Mouse (Mus musculus): Measurements from ENCODE around the gene Syf2.
A peak's percentile ranks its signal among the peaks of the same experiment; 100 is the strongest.

The Syf2 gene

DNA sequence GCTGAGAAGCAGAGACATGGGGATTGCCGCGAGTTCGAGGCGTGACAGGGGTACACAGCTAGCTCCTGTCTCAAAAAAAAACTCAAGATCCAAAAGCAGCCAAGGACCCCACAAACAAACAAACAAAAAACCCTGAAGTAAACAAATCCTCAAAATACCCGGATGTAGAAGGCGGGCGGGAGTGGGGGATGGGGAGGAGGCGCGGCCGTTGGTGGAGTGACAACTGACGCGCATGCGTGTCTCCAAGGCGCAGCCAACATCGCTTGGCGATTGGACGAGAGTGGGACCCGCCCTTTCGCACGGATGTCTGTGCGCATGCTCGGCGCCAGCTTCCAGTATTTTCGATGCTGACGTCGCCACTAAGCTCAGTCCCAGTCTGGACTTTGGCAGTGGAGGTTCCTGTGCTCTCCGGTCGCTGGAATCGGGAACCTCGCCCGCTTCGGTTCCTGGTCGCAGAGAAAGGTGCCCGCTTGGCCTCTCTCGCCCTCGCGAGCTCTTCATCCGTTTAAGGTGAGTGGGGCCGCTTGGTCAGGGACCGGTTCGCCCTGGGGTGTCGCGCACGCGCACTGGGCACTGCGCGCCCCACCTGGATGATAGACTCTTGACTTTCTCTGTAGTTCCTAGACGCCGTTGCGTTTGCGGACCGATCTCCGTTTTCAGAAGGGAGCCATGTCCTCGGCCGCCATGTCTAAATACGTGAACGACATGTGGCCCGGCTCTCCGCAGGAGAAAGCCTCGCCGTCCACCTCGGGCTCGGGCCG lies 7.3 kb upstream of the Syf2 start, which contains the start of gene Rsrp1:
Gene Rsrp1 (plus strand): TSS at position 335 of the 761 bp plus-strand sequence.
- peak; percentile 93 for DNase-seq (ENCODE audit: low read depth)

DNA sequence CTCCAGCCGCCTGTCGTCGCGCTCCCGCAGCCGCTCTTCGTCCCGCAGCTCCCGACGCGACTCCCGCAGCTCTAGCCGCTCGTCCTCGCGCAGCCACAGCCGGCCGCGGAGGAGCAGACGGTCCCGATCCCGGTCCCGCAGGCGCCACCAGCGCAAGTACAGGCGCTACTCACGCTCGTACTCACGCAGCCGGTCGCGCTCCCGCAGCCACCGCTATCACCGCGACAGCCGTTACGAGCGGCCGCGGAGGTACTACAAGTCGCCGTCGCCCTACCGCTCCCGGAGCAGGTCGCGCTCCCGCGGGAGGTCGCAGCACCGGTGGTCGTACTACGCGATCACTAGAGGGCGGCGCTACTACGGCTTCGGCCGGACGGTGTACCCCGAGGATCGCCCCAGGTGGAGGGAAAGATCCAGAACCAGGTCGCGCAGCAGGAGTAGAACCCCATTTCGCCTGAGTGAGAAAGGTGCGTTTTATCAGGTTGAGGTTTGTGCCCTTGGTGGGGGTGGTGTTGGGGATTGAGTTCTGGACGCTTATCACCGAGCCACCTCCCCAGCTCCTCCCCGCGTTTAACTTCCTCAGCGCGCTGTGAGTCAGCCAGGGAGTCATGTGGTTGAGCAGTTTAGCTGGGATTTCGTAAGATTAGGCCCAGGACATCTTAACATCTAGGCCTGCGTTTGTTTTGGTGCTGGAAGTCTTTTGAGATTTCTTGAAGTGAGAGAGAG lies 6.5 kb upstream of the Syf2 start:
- peak; percentile 85 for DNase-seq (ENCODE audit: low read depth)

DNA sequence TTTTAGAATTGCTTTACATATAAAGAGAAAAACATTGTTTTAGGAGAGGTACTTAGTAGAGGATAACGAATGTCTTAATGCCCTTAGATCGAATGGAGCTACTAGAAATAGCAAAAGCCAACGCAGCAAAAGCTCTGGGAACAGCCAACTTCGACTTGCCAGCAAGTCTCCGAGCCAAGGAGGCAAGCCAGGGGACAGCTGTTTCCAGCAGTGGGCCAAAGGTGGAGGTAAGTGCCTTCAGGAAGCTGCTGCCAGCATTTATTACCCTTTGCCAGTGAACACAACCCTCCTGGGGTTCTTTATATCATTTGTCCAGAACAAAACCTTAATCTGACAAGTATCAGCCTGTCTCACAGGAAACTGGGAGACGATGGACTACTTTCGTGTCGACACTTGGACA lies 5.5 kb upstream of the Syf2 start:
- no peak for DNase-seq (ENCODE audit: low read depth)

DNA sequence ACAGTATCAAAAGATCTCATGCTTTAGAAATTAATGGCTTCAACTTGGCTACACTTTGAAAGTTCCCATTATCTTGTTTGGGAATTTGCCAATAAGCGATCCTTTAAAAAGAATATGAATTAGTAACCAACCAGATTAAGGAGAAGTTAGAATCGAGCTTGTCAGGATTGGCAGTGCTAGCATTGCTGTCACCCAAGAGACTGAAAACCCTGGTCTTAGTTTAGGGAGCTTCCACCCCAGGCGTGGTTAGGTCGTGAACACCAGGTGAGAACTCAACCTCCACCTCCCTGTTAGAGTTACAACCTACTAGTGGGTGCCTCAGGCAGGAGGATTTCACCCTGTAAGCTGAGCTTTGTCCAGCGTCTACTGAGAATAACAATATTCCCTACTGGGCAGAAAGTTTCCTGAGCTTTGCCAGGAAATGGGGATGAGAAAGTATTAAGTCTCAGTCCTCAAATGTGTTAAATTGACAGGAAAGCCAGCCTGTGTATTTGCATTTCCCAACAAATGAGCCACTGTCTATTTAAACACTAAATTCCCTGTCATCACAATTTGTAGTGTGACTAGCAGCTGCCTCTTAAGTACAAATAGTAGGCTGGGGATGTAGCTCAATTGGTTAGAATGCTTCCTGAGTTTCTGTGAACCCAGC lies 2.8 kb upstream of the Syf2 start:
- DNase-seq (ENCODE audit: low read depth) = no peak

DNA sequence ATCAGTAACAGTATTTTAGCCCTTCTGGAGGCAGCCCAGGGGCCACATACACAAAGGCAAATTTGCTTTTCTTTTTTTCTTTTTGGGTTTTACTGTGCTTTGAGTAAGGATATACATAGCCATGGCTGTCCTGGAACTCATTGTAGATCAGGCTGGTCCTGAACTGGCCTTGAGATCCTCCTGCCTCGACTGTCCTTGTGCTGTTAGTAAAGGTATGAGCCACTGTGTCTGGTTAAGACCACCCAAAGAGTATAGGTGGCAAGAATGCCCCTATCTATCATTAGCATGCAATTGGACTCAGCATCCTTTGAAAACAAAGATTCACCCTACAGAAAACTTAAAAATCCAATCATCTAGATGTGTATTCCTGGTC lies 2.2 kb upstream of the Syf2 start:
- DNase-seq (ENCODE audit: low read depth) = no peak

DNA sequence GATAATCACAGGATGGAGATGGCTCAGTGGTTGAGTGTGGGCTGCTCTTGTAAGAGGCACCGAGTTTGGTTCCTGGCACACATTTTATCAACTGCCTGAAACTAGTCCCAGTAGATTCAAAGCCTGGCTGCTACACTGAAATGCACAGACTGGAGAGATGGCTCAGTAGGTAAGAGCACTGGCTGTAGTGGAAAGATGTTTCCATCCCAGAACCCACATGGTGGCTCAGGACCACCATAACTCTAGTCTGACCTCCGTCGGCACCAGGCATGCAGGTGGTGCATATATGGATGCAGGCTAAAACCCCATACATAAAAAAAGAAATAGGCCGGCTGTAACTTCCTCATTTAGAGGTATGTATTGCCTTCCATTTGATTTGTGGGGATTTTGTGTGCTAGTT lies 1.2 kb upstream of the Syf2 start:
- DNase-seq (ENCODE audit: low read depth) = no peak

DNA sequence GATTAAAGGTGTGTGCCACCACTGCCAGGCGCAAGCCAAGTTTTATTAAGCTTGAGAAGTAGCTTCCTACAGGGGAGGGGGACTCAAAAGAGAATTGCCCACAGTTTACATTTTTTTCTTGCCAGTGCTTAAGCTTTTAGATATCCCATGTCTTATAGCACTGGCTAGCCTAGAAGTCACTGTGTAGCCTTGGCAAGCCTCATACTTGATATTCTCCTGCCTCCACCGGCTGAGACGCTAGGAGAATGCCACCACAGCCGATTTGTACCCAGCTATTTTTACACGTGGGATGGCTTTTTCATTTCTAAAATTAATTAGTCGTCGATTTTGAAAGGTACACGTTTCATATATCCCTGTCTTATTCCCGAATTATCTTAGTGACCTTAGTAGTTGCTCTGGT lies 508 bp upstream of the Syf2 start:
- no peak for DNase-seq (ENCODE audit: low read depth)

DNA sequence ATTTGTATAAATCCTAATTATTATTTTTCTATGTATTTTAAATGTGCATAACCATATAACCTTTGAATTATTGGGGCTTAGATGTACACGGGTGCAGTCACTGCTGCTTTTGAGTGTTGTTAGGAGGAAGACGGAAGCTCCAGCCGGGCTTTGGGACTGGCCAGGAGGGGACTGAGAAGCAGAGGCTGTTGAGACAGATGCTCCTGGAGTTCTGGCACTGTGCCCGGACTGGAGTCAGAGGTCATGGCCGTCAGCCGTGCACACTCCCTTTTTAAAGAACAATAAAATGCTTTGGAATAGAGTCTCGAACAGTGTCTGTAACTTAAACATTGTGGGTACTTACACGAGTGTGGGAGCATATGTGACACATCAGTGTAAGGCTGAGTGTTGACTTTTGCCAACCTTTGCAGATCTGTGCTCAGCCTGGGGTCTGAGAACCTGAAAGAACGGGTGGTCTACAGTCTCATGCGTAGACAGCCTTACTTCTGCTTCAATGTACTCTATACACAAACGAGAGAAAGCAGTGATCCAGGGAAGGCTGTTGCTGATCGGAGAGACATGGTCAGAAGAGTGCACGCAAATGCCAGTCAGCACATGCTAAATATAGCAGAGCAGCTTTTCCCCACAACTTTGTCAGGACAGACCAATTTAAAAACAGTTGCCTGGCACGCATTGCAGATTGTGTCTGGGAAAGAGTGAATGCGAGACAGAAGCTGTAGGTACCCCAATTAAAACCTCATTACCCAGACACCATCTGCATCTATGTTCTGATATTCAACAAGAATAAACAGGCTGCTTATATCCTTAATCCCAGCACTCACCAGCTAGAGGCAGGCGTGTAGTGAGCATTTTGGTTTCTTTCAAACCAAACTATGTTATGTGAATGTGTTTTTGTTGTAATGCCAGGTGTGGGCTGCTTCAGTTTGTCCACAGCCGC lies 6.8 kb downstream of the Syf2 start:
- no peak for DNase-seq (ENCODE audit: low read depth)

DNA sequence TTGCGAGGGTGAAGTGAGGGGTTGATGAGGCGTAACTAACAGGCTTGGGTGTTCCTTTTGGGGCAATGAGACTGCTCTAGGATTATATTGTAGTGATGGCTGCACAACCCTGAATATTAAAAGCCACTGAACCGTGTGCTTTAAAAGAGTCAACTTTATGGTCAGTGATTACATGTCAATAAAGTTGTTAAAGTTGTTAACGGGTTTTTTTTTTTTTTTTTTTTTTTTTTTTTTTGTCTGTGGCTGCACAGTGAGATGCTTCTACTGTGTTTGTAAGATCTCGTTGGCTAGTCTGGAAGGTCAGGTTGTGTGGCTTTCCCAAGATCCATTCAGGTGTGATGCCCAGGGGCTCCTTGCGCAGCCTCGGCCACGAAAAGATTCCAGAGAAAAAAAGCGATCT lies 9.2 kb downstream of the Syf2 start:
- DNase-seq (ENCODE audit: low read depth) = no peak

DNA sequence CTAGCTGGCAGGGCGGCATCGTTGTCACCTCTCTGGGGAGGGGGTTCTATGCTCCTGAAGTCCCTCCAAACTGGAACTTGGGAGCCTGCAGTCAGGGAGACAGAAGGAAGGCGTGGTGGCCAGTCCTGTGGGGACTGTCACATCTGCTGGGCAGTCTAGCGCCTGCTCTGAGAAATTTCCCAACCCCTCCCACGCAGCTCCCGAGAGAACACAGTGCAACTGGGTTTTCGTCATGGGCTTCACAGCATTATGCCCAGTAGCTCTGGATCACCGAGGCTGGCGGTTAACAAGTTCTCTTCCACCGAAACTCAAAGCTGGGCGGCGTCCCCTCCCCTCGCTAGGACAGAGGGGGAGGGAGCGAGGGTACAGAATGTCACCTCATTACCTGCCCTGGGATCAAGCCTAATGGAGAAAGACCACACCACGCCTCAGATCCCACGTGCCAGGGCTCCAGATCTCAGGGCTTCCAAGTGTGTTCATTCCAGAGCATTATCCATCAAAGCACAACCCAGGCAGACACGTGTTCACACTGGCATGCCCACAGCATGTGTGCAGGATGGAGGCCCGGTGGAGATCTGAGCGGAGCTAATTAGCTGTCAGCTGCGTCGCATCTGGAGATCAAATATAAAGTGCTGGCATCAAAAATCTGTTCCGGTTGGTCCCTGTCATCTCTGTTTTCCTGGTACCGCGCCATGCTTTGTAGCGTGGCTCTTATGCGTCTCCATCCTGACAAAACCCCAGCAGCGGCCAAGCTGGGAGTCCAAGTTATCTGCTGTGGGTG lies 13.2 kb downstream of the Syf2 start:
- DNase-seq (ENCODE audit: low read depth) = no peak

DNA sequence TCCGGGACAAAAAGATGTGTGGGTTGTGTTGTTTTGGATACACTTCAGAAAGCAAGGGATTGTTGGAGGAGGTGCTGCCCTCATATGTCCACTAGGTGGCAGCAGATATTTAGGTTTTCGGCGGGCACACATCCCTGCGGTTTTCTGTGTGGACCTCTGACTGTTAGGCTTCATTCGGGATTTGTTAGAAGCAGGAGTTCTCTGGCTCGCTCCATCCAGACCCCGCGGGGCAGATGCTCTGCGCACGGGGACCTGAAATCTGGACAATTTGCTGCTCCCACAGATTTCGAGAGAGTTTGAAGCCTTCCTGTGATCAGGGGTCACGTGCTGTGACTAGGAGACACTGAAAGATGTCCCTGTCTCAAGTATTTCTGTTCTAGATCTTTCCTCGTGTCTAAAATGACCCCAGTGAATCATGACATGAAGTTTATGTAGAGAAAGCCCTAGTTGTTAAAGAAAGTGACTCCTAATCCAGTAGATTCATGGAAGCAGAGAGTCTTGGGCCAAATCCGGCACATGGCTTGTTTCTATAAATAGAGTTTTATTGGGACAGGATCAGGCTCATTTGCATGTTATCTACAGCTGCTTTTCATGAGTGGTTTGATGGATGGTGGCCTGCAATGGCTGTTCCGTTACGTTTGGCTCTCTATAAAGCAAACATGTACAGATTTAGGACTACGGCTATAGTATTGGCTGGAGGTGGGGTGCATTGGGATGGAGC lies 15.5 kb downstream of the Syf2 start:
- no peak for DNase-seq (ENCODE audit: low read depth)

DNA sequence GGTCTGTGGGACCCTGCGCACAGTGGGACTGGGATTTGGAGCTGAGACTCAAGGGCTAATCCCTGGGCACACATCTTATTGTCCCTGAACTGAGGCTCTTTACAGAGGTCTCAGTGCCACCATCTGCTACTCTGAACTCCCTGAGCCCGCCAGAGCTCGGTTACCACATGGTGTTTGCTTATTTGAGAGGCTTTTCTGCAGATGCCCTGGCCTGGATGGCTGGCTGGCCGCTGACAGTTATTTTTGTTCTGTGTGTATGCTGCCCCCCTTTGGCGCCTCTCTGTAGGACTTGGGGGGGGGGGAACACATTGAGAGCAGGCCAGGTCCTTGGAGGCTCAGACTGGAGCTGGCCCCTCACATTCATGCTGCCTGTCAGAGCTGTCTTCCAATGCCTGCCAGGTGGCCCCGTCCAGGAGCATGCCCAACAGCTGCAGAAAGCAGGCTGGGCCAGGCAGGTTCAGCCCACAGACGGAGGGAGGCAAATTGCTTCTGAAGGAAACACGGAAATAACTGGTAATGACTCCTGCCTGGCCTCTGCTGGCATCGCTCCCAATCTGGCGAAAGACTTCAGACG lies 19.9 kb downstream of the Syf2 start:
- no peak for DNase-seq (ENCODE audit: low read depth)

DNA sequence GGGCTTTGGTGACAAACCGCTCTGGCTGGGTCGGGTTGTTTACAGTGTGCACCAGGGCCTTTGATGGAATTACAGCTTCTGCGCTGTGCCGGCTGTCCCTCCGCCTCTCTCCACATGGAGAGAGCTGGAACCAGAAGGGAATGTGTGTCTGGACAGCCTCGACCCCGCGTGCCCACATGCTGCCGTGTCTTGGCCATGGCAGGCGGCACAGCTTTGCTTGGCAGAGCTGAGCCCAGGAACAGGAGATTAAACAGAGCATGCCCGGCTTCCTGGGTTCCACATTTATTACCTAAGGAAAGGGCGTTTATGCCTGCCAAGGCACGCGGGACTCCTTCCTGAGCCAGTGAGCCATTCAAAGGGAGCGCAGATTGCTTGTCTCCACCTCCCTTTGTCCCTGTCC lies 23.8 kb downstream of the Syf2 start:
- no peak for DNase-seq (ENCODE audit: low read depth)

DNA sequence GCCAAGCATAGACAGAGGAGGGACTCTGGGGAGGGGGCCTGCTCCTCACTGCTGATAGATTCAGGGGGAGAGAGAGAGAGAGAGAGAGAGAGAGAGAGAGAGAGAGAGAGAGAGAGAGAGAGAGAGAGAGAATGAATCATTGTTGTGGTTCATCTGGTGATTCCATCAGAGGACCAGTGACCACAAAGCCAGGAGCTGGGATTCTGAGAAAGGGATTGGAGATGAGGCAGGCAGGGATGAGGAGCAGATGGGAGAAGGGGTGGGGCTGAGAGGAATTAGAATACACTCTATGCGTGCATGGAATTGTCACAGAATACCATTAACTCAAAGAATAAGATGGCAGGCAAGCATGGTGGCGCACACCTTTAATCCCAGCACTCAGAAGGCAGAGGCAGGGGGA lies 24.5 kb downstream of the Syf2 start:
- no peak for DNase-seq (ENCODE audit: low read depth)

DNA sequence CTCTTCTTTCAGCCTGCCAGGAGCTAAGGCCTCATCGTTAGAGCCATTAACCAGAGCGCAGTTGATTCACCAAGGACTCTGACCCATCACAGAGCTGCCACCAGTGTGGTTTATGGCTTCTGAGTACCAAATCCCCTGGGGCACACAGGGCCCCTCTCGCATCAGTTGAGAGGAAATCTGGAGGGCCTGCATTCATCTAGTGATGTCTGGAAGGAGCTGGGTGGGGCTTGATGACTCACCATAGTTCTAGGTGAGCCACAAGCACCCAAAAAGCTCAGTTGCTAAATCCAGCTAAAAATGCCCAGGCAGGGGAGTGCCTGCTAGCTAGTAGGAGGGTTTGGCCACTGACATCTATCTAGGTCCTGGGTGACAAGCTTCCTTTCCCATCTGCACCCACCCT lies 25.1 kb downstream of the Syf2 start:
- DNase-seq (ENCODE audit: low read depth) = no peak

DNA sequence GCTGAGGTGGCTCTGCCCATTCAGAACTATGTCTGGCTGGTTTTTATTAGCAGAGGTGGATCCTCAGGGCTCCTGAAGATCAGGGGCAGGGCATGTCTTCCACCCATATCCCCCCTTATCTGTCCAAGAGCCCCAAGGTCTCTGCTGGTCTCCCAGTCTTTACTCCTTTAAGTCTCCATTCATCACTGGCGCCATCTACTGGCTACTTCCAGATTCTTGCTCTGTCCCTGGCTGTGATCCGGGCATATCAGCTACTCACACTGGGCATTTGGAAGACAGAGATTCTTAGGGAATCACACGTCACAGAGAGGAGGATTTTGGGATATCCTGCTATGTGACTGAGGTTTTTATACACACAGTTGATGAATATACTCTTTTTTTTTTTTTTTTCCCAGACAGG lies 25.6 kb downstream of the Syf2 start:
- DNase-seq (ENCODE audit: low read depth) = peak; percentile 79

DNA sequence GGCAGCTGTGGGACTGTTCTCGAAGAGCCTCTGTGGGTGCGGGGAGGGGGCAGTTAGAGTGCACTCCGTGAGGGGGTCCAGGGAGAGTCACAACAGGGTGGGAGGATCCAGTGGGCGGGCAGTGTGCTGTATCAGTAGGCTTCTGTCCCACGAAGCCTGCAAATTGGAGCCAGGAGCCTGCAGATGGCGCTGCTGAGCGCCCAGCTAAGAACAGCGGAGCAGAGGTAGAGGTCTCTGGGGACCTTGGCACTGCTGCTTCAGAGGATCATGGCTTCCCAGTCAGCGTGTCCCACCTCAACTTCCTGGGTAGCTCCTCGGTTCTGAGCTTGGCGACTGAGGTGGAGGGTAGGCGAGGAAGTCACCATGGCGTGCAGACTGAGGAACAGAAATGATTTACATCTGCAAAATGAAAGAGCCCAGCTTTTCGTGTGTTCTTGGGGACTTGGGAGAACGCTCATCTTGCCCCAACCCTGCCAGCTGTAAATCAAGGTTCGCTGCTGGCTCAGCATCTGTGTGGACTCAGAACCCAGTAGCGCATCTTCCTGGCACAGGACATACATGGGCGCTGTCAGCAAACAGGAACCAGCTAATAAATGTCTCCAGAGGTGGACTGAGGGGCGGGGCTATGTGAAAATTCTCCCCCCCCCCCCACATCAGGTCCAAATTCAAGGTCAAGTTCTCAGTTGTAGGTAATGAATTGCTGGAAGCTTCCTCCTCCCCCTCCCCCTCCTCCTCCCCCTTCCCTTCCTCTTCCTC lies 32.5 kb downstream of the Syf2 start:
- DNase-seq (ENCODE audit: low read depth) = peak; percentile 87

DNA sequence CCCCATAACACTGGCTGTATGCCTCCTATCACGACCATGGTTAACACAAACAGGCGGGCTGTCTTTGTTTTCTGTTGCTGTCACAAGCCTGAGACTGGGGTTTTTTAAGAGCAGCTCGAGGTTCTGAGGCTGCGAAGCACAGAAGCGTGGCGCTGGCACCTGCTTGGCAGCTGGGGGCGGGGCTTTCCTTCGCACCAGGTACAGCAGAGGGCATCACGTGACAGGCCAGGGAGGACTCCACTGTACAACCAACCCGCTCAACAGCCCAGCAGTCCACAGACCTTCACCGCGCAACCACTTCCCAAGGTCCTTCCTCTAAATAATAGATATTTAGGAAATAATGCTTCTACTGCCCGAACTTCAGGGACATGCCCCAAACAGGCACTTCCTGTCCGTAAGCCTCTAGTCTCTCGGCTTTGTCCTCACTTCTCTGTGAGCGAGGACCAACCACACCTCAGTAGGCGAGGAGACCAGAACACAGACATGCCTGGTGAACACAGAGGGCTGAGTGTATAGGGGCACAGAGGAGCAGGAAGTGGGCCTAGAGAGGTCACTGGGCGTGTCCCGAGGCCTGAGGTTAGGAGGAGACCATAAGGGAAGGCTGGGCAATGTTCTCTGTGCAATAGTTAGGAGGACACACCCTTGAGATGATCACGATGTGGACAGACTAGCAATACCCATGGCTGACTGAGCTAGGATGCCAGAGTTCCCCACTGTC lies 37.3 kb downstream of the Syf2 start:
- DNase-seq (ENCODE audit: low read depth) = no peak

DNA sequence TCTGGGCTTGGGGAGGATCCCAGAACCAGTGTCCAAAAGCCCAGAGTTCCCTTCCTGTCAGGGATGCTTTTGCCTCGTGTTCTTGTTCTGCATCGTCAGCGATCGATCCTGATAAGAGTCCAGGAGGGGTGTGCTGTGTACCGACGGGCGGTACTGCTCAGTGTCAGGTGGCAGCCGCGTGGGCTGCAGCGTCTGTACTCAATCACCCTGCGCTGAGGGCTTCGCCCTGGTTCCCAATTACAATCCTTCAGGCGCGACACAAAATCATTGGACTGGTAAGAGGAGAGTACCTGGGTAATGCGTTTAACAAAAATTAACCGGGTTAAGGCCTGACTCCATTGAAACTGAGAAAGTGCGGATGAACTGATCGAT lies 37.9 kb downstream of the Syf2 start:
- DNase-seq (ENCODE audit: low read depth) = no peak
